Mouse (Mus musculus) embryonic facial prominence, embryonic 12.5 days (tissue): ENCODE data around the gene Stk33. TPM values are rescaled to one million over a fixed set of nuclear protein-coding genes. Genes with fewer than 3 reads are reported as not detected.
"Not testable (repeated sequence)": the region's sequence is repeated elsewhere in the genome, so short reads cannot be mapped to it uniquely, and the experiment has no call there.

ENCODE experiments used
- ATAC-seq: fragments of 200-750 bp; cut with Nextera tagmentation; 2 replicates; pipeline ENCODE4 v1.8.0; 2017; ENCODE audit not compliant: insufficient number of reproducible peaks, insufficient read depth, low FRiP score, low TSS enrichment
- H3K27ac ChIP-seq: fragments of 300-500 bp; sonication (generic); 2 replicates; pipeline ENCODE4 v1.5.1; 2016; ENCODE audit warnings: mild to moderate bottlenecking
- H3K27me3 ChIP-seq: fragments of 300-500 bp; sonication (generic); 2 replicates; pipeline ENCODE4 v1.6.1; 2016; ENCODE audit warnings: mild to moderate bottlenecking, moderate library complexity
- H3K36me3 ChIP-seq: fragments of 300-500 bp; sonication (generic); 2 replicates; pipeline ENCODE4 v1.6.1; 2016; ENCODE audit warnings: mild to moderate bottlenecking
- H3K4me1 ChIP-seq: fragments of 300-500 bp; sonication (generic); 2 replicates; pipeline ENCODE4 v1.6.1; 2016
- H3K4me2 ChIP-seq: fragments of 300-500 bp; sonication (generic); replicated peaks from 2 replicates; pipeline ENCODE4 v1.6.1; 2016; ENCODE audit warnings: mild to moderate bottlenecking, moderate library complexity
- H3K4me3 ChIP-seq: fragments of 300-500 bp; sonication (generic); 2 replicates; pipeline ENCODE4 v1.5.1; 2016; ENCODE audit warnings: mild to moderate bottlenecking
- H3K9ac ChIP-seq: fragments of 300-500 bp; sonication (generic); 2 replicates; pipeline ENCODE4 v1.6.1; 2016; ENCODE audit warnings: mild to moderate bottlenecking, moderate library complexity
- H3K9me3 ChIP-seq: fragments of 300-500 bp; sonication (generic); 2 replicates; pipeline ENCODE4 v1.6.1; 2016; ENCODE audit warnings: mild to moderate bottlenecking, moderate library complexity
- WGBS: fragments of 180-500 bp; shearing (Covaris S2); methylation state at CpG from one replicate; pipeline ENCODE4 v1.1.7; 2016; 5-methylcytosine and 5-hydroxymethylcytosine counted together
- polyA plus RNA-seq: library from polyadenylated mRNA; unstranded; fragments of >200 nt; fragmentation: Nextera tagmentation; extraction: Ambion mirVana; gene quantifications from 2 replicates; pipeline ENCODE4 v1.2.1, GENCODE M21; 2016

The Stk33 gene
- polyA plus RNA-seq, 1 experiment from 2014 or later = 3.4 TPM

DNA sequence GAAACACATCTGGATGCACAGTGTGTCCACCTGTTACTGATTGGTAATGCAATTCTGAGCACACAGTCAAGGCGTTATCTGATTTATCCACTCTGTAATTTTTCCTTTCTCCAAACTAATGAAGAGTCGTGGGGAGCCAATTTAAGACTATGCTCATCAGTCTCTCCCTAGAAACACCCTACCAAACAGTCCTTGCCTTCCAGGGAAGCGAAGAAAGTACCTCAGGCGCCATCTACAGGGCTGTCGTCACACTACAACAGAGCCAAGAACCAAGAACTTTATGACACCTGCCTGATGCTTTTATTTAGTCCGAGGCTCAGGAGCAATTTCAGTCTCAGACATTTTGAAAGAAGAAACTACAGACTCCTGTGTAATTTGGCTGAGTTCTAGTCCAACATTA, 6.1 kb upstream of the Stk33 start:
- WGBS = 10% methylated on average over 6 of the region's 6 CpGs
- no peaks in the 10 kb centered on the region for H3K36me3 ChIP-seq
- H3K27me3 ChIP-seq = peaks cover 2% of the 10 kb centered on the region; the same call in 1 of the 2 replicates
- no peak overlapping the region for H3K4me2 ChIP-seq
- H3K27ac ChIP-seq = no peak overlapping the region
- no peak overlapping the region for H3K9ac ChIP-seq
- no peak for ATAC-seq
- 0 out of 2 replicates have a peak, but pooled peaks cover 3% of the 10 kb centered on the region for H3K4me1 ChIP-seq
- H3K4me3 ChIP-seq = no peak overlapping the region
- no peaks in the 10 kb centered on the region for H3K9me3 ChIP-seq

DNA sequence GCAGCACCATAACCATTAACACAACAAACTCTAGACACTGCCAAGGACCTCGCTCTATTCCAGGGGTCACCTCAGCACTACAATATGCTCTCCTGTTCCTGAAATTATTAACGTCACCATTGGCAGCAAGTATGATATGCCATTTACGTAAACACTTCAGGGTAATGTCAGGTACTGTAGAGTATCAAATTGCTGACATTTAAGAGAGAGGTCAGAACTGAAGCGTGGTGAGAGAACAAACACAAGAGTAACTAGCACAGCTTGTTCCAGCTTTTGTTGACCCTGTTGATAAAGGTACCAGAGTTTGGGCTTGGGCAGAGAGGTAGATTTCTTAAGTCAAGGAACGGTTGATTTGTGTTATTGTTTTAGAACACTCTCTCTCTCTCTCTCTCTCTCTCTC, 3.9 kb upstream of the Stk33 start:
- Histone ChIP-seq H3K4me1 (0 out of 2 replicates have a peak, but pooled peaks cover 3% of the 10 kb centered on the region), H3K4me2 (no peak overlapping the region), H3K27me3 (peaks cover 8% of the 10 kb centered on the region; the same call in 1 of the 2 replicates), H3K4me3 (no peak overlapping the region), H3K36me3 (no peaks in the 10 kb centered on the region), H3K27ac (no peak overlapping the region), H3K9ac (no peak overlapping the region), H3K9me3 (no peaks in the 10 kb centered on the region)
- no peak for ATAC-seq
- 69% methylated on average over 5 of the region's 5 CpGs for WGBS

DNA sequence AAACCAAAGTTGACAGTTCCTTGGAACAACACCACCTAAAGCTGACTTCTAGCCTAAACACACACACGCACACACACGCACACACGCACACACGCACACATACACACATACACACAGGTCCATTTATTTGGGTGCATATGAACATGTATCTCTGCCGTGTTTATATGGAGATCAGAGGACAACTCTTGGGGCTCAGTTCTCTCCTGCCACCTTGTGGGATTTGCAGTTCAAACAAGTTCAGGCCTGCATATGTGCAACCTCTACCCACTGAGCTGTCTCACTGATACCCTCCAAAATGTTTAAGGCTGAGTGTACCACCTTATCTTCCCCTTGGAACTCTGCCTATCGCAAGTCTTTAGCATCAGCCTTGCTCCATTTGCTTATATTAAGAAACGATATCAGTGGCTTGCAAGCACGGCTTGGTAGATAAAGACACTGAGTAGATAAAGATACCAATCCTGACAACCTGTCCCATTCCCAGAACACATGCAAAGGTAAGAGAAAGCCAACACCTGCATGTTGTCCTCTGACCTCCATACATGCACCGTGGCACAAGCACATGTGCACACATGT, 1.9 kb upstream of the Stk33 start:
- WGBS = 87% methylated on average over 9 of the region's 9 CpGs

DNA sequence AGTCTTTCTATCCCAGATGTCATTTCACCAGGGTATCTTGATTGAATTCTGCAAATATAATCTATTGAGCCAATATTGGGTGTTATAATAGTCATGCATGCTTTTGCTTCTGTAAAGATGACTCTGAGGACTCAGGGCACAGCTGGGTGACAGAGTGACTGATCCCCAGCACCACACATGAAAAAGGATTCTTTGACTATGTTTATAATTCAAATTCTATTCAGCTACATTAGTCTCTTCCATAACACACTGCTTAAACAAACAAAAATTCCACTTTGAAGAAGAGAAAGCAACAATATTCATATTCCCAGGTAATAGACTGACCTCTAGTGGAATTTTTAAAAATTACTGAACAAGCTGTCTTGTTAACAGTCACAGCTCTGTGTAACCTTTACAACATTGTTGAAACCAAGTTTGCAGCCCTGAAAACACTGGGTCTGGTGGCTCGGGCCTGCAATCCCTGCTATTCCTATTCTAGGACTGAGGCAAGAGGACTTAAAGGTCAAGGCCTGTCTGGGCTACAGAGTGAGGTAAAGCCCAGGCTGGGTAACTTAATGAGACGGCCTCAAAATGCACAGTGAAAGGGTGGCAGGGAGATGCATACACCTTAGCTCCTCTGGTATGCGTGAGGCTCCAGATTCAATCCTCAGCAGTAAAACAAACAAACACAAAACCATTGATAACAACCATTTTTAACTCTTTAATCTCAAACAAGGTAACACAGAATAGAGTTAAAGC, 14.3 kb downstream of the Stk33 start:
- 62% methylated on average over 3 of the region's 3 CpGs for WGBS
- no peak for ATAC-seq
- H3K4me2 ChIP-seq = no peak overlapping the region
- H3K27ac ChIP-seq = no peak overlapping the region
- H3K9ac ChIP-seq = no peak overlapping the region
- no peaks in the 10 kb centered on the region for H3K36me3 ChIP-seq
- no peaks in the 10 kb centered on the region for H3K4me1 ChIP-seq
- H3K4me3 ChIP-seq = no peak overlapping the region
- no peaks in the 10 kb centered on the region for H3K27me3 ChIP-seq
- H3K9me3 ChIP-seq = no peaks in the 10 kb centered on the region

More for the DNA sequence above, 1.9 kb upstream of the Stk33 start:
- Histone ChIP-seq H3K4me2 (no peak overlapping the region), H3K27ac (no peak overlapping the region), H3K4me1 (0 out of 2 replicates have a peak, but pooled peaks cover 3% of the 10 kb centered on the region), H3K9ac (no peak overlapping the region), H3K27me3 (peaks cover 8% of the 10 kb centered on the region; the same call in 1 of the 2 replicates), H3K4me3 (no peak overlapping the region), H3K9me3 (no peaks in the 10 kb centered on the region), H3K36me3 (no peaks in the 10 kb centered on the region)
- no peak for ATAC-seq

DNA sequence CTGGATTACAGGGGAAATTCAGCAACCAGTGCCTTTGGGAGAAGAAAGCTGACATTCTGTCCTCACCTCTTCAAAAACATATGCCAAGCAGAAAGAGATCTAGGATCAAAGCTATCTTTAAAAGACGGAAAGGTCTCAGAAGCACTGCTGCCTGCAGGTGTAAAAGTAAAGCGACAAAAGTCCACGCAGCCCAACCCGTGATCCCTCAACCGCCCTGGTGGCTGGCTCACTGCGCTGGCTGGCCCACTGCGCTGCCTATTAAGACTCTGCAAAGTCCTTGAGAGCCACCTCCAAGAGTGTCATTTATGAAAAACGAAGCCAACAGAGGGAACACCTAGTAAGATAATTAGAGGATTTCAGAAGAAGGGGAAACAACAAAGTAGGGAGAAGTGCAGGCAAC, 16.1 kb downstream of the Stk33 start:
- Histone ChIP-seq H3K9ac (no peak overlapping the region), H3K4me3 (no peak overlapping the region), H3K4me2 (no peak overlapping the region), H3K4me1 (no peaks in the 10 kb centered on the region), H3K27me3 (no peaks in the 10 kb centered on the region), H3K9me3 (no peaks in the 10 kb centered on the region), H3K27ac (no peak overlapping the region), H3K36me3 (no peaks in the 10 kb centered on the region)
- 75% methylated on average over 8 of the region's 8 CpGs for WGBS
- ATAC-seq = no peak

DNA sequence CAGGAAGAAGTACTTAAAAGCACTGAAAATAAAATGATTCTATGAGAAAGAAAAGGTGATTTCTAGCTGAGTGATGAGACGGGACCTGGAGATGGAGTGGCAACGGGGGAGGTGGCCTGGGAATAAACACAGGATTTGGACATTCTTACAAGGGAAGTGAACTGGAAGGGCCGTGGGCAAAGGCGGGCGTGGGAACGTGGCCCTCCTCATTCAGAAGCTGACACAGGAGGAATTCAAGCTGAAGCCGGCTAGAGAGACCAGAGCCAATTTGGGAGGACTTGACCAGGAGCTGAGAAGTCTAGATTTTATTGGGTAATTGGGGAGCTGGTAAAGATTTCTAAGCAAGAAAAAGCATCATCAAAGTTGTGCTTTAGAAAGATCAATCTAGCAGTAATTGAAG, 33.4 kb downstream of the Stk33 start:
- Histone ChIP-seq H3K27me3 (no peaks in the 10 kb centered on the region), H3K4me2 (no peak overlapping the region), H3K36me3 (no peaks in the 10 kb centered on the region), H3K27ac (no peak overlapping the region), H3K4me3 (no peak overlapping the region), H3K9me3 (no peaks in the 10 kb centered on the region), H3K4me1 (no peaks in the 10 kb centered on the region), H3K9ac (no peak overlapping the region)
- WGBS = 62% methylated on average over 7 of the region's 7 CpGs
- ATAC-seq = no peak

DNA sequence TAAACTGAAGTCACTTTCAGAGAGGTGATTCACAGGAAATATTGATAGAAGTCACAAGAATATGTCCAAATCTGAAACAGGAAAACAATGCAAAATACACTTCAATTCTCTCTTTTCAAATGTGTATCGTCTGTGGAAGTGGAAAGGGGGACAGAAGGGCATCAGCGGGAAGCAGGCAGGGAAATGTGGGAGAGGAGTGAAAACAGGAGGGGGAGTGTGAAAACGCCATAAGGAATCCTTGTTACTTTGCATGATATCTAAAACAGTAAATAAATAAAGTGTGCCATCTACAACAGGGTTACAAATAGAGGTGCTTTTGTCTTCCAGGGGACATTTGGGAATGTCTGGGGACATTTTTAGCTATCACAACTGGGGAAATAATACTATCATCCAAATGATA, 39.6 kb downstream of the Stk33 start:
- no peaks in the 10 kb centered on the region for H3K36me3 ChIP-seq
- H3K4me3 ChIP-seq = no peak overlapping the region
- no peak overlapping the region for H3K4me2 ChIP-seq
- no peaks in the 10 kb centered on the region for H3K27me3 ChIP-seq
- H3K9me3 ChIP-seq = no peaks in the 10 kb centered on the region
- 63% methylated on average over 3 of the region's 3 CpGs for WGBS
- no peak for ATAC-seq
- H3K4me1 ChIP-seq = no peaks in the 10 kb centered on the region
- no peak overlapping the region for H3K27ac ChIP-seq
- no peak overlapping the region for H3K9ac ChIP-seq

DNA sequence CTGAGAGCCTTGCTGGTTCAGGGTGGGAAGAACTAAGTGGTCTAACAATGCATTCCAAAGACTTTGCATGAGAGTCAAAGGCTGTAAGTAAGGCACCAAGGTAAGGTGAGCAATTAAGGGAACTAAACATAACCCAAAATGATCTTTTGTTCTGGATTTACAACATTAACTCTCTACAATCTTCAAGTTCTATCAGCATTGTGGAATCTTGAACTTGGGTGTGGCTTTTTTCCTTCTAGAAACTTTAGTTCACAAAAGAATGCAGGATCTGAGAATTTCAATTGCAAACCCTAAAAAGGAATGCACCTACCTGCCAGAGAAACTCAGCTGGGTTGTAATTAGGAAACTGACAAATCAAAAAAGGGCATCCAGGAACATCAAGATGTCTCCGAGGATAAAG, 57.8 kb downstream of the Stk33 start:
- Histone ChIP-seq H3K9ac (no peak overlapping the region), H3K27ac (no peak overlapping the region), H3K4me1 (no peaks in the 10 kb centered on the region), H3K27me3 (no peaks in the 10 kb centered on the region), H3K9me3 (0 out of 2 replicates have a peak, but pooled peaks cover 6% of the 10 kb centered on the region), H3K4me2 (no peak overlapping the region), H3K4me3 (no peak overlapping the region), H3K36me3 (no peaks in the 10 kb centered on the region)
- 69% methylated on average over 1 of the region's 1 CpGs for WGBS
- no peak for ATAC-seq

DNA sequence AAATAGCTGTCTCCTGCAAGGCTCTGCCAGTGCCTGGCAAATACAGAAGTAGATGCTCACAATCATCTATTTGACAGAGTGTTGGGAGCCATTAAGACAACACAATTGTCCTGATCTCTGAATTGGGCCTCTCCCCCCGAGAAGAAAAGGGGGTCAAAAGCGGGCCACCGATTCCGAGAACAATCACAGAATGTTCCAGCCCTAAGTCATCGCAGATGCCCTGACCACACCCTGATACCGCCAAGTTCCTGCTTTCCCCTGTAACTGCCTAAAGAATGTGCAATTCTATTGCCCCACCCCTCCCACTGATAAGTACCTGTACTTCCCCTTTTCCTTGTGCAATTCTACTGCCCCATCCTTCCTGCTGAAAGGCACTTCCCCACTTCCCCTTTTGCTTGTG, 65.3 kb downstream of the Stk33 start:
- H3K9me3 ChIP-seq, H3K9ac ChIP-seq, H3K4me3 ChIP-seq, H3K27me3 ChIP-seq, ATAC-seq, H3K4me1 ChIP-seq, H3K4me2 ChIP-seq, H3K36me3 ChIP-seq, H3K27ac ChIP-seq: not testable (repeated sequence)
- WGBS = 89% methylated on average over 6 of the region's 6 CpGs

DNA sequence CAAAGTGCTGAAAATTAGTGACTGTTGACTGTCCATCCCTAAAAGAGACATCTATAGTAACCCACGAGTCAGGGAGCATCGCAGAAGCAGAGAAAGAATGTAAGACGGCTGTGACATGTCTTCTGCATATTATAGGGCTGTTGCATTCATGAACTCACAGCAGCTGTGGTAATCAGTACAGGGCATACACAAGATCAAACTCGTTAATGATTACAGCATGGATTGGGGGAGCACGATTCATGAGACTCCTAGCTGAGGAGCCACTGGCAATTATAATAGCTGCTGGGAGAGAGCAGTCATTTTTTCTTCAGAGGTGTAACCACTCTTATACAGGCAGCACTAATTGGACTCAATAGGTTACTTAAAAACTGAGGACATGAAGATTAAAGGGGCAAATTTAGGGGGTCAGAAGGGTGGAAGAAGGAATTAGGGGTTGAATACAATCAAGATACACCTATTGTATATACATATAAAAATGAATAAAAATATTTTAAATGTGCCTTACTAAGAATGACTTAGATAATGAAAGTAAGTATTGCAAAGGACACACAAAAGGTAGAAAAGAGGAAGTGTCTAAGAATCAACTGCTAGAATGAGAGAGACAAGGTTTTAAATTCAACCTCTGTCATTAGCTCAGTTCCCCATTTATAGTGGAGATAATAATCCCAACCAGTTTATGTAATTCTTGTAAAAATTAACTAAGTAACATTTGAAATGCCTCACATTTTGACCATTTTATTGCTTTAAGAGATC, 80.3 kb downstream of the Stk33 start:
- WGBS = 77% methylated on average over 5 of the region's 5 CpGs
- Histone ChIP-seq H3K9ac (no peak overlapping the region), H3K4me2 (no peak overlapping the region), H3K9me3 (no peaks in the 10 kb centered on the region), H3K4me1 (no peaks in the 10 kb centered on the region), H3K27me3 (no peaks in the 10 kb centered on the region), H3K36me3 (no peaks in the 10 kb centered on the region), H3K27ac (no peak overlapping the region), H3K4me3 (no peak overlapping the region)
- ATAC-seq = no peak

DNA sequence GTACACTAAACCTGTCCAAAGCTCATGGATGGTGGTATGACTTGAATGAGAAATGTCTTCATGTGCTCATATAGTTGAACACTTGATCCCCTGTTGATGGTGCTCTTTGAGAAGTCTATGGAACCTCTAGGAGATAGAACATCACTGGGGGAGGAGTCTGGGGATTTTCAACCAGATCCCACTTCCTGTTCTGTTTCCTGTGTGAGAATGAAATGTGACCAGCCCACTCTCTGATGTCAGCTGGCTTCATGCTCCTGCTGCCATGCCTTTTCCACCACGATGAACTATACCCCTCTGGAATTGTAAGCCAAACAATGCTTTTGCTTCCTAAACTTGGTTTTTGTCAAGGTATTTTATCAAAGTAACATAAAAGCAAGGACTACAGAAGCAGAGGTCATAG, 81.0 kb downstream of the Stk33 start:
- no peak for ATAC-seq
- 74% methylated on average over 1 of the region's 1 CpGs for WGBS

DNA sequence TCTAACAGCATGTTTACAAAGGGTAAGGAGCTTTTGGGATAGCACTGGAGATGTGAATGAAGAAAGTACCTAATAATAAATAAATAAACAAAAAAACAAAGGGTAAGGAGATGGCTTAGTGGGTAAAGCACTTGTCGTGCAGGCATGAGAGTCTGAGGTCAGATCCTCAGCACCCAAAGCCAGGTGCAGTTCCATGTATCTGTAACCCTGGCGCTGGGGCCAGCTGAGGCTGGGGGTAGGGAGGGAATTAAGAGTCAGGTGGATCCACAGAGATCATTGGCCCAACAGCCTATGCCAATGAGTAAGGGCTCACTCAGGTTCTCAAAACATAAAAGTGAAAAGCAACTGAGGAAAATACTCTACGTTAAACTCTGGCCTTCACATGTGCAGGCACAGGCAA, 91.6 kb downstream of the Stk33 start:
- no peaks in the 10 kb centered on the region for H3K36me3 ChIP-seq
- H3K4me2 ChIP-seq = no peak overlapping the region
- H3K9ac ChIP-seq = no peak overlapping the region
- no peak for ATAC-seq
- H3K4me1 ChIP-seq = no peaks in the 10 kb centered on the region
- no peaks in the 10 kb centered on the region for H3K9me3 ChIP-seq
- H3K27me3 ChIP-seq = no peaks in the 10 kb centered on the region
- H3K27ac ChIP-seq = no peak overlapping the region
- no peak overlapping the region for H3K4me3 ChIP-seq
- WGBS = 83% methylated on average over 3 of the region's 3 CpGs

More for the DNA sequence above, 81.0 kb downstream of the Stk33 start:
- Histone ChIP-seq H3K4me2 (no peak overlapping the region), H3K9ac (no peak overlapping the region), H3K9me3 (no peaks in the 10 kb centered on the region), H3K4me3 (no peak overlapping the region), H3K36me3 (no peaks in the 10 kb centered on the region), H3K4me1 (no peaks in the 10 kb centered on the region), H3K27ac (no peak overlapping the region), H3K27me3 (no peaks in the 10 kb centered on the region)
